Mouse (Mus musculus): ENCODE measurements around the gene Cacnb4.

Gene Cacnb4

DNA sequence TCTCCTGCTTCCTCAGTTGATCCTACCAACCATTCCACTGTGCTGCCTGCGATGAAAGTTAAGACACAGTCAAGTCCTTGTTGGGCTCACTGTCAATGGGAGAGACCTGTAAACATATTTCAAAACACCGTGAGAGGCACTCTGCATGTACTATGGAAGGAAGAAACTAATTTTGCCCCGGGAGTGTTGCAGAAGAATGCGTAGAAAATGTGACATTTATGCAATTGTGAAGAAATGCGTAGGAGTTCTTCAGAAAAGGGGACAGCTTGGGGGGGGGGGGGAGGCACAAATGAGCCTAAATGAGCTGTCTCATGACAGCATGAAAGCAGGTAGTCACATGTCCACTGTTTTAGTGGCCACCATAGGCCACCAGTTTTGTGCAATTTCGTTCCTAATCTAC is 25.1 kb downstream of the Cacnb4 start:
- in situ Hi-C loops (cut with MboI, MseI) = no loop called here

DNA sequence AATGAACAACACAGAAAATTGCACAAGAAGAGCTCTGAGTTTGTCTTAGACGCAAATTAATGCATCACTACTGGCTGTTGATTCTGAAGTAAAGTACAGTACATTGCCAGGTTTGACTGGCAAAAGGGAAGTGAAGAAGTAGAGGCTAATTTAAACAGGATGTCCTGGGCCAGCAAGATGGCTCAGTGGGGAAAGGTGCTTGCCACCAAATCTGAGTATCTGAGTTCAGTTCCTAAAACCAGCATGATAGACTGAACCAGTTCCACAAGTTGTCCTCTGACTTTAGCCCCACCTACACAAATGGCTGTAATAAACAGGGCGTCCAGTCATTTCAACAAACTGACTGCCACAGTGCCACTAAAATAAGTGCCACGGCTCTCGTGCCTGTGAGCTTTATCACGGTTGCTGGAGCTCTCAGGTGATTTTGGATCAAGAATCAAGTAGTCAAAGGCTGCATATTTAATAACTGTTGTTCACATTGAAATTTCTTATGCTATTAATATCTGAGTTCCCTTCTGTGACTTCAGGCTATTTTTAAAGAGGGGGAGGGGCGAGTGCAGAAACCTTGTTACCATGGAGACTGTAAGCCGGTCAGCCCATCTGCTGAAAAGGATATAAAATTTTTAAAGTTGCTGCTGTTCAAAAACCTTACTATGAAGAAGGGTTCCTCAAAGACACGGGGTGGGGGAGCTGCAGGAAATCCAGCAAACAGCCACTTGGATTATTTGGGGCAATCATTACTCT is 29.2 kb downstream of the Cacnb4 start:
- in situ Hi-C loops (cut with MboI, MseI) = no loop called here

DNA sequence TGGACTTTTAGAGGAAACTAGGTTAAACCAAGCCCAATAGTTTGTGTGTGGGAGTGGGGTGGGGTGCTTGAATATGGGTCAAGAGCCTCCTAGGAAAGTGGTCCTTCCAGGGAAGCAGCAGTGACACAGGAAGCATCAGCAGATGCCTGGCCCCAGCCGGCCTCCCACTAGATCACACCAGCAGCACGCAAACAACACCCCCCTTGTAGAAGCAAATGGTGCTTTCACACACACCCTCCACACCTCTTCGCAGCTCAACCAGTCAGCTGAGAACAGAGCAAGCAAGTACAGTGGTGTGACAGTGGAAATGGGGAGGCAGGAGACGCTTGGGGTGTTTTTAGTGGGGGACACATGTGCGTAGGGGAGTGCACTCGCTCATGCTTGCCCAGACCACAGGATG is 33.0 kb downstream of the Cacnb4 start:
- in situ Hi-C loops (cut with MboI, MseI) = no loop called here

DNA sequence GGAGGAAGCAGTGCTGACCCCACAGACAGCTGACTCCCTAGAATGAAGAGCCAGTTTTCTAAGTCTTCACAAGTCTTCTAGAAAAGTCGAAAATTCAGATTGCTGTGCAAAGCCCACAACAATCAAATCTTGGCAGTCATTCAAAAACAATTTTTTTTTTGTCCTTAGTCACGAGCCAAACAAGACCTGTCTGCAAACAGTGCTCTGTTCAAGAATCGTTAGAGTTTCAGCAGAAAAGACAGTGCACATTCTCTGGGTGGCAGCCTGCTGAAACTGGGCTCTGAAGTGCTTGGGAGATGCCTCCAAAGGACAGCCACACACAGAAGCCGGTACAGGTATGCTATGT is 37.1 kb downstream of the Cacnb4 start:
- in situ Hi-C loops (cut with MboI, MseI) = no loop called here

DNA sequence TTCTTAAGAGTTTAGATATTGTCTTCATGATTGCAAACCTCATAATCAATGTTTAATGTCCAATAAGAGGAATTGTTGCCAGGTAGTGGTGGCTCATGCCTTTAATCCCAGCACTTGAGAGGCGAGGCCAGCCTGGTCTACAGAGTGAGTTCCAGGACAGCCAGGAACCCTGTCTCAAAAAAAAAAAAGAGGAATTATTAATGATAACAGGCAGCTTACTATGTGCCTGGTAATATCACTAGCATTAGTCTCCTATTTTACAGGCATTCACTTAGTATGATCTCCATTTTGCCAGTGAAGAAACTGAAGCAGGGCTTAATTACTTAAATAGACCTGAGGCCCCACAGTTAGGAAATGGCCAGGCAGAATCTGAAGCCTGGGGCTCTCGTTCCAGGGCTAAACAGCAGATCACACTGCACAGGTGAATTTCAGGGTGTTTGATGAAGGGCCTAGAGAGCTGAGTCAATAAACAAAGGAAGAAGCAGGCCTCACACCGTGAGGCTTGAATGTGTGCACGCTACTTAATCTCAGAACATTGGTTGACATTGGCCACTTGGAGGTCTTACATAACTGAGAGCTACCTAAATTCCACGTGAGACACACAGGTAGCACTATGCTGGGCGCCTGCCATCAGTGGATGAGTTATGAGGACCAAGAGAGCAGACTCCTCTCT is 37.6 kb downstream of the Cacnb4 start:
- in situ Hi-C loops (cut with MboI, MseI) = no loop called here

DNA sequence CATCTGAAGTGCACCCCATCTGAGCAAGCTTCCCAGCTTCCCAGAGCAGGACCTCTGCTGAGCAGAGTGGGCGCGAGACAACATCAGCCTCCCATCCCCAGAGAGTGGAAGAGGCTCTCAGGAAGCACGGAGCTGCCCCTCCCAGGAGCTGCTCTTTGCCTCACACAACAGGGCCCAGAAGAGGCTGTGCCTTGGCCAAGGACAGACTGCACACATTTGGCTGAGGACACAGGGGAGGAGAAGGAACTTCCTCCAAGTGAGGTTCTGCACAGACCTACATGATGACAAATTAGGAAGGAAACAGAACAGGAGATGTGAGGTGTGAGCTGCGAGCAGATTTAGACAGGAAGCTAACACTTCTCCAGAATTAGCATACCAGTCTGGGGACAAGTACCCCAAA is 38.4 kb downstream of the Cacnb4 start:
- in situ Hi-C loops (cut with MboI, MseI) = no loop called here

DNA sequence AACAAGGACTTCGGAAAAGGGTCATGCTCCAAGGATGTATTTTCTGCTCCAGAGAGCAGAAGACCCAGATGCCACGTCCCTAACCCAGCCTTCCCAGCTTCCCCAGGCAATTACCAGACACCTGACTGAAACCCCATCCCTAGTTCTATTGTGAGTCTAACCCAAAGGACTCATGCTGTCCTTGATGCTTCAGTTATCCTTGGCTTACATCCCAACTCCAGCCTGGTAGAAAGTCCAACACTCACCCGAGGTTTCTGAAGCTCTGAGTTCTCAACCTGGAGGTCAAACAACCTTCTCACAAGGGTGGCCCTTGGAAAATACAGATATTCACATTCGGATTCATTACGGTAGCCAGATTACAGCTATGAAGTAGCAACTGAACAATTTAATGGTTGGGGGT is 40.6 kb downstream of the Cacnb4 start:
- in situ Hi-C loops (cut with MboI, MseI) = no loop called here

DNA sequence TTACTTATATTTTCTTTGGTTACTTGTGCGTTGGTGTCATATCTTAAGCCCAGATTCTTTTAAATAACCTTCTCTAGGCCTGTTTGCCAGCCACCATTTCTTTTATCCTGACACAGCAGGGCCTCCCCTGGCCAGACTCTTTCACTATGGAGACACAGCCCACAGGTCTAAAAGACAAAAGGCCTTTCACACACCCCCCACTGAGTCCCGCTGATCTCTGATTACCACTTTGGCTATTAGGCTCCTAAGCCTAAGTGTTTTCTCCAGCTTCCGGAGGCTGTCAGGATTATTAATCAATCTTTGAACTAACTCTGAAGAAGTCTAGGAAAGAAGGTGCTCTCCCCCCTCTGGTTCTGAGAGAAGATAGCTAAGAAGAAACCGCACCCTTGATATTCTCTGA is 41.3 kb downstream of the Cacnb4 start:
- in situ Hi-C loops (cut with MboI, MseI) = no loop called here

DNA sequence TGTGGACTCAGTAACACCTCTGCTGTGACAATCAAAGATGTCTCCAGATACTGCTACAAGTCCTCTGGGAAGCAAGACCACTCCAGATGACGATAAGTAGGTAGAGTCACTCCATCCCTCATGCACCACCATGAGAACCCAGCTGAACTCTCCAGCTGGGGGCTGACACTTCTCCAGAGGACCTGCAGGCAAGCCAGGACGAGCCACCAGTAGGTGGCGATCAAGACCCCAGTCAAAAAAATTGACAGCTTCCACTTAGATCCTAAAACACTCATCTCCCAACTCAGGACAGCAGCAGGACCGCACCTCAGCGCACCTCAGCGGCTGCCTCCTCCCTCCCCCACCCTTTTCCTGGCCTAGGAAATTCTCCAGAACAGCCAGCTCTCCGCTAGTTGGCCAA is 43.8 kb downstream of the Cacnb4 start:
- in situ Hi-C loops (cut with MboI, MseI) = loop anchor here (5.0 kb wide), 1 partner anchor 64 kb away; no protein-coding TSS in a partner anchor

DNA sequence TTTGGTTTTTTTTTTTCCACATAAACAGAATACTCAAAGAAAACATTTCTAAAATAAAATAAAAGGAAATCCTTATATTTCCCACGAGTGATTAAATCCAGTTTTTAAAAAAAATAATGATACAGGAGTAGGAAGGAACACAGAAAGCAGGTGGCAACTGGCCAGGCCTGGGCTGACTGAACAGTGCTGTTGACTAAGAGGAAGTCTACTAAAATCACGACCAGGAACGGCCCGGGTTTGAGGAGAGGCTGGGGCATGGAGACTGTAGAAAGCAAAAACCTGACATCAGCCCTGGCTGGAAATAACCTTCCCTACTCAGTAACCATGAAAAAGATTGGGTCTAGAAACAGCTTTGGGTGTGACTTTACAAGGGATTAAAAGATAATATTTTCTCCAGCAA is 48.4 kb downstream of the Cacnb4 start:
- in situ Hi-C loops (cut with MboI, MseI) = no loop called here

DNA sequence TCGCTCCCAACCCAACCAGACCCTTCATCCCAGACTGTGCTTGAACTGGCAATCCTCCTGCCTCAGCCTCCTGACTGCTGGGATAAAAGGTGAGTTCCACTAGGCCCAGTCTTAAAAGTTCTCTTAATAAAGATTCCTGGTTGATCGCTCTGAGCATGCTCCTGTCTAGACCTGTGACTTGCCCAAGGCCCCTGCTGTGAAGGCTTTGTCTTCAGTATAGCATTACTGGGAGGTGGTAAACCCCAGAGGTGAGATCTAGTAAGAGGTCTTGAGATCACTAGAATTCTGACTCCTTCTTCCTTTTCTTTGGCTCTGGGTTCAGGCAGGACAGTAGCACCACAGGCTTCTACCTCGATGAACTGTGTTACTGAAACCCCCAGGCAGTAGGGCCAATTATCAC is 50.4 kb downstream of the Cacnb4 start:
- in situ Hi-C loops (cut with MboI, MseI) = no loop called here

DNA sequence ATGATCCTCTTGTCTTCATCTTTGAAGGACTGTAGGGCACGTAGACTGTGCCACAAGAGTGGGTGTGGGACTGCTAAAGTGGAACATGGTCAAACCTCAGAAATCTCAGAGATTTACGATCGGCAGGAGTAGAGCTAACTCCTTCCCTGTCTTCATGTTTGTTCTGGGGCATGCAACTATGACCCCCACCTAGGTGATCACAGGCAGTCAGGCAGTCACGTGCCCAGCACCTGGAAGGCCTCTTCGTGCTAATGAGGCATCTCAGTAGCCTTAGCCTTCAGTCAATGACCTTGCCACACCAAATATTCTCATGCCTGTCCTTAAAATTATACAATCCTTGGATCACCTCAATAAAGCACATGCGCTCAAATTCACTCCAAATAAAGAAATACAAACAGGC is 50.9 kb downstream of the Cacnb4 start:
- in situ Hi-C loops (cut with MboI, MseI) = no loop called here

DNA sequence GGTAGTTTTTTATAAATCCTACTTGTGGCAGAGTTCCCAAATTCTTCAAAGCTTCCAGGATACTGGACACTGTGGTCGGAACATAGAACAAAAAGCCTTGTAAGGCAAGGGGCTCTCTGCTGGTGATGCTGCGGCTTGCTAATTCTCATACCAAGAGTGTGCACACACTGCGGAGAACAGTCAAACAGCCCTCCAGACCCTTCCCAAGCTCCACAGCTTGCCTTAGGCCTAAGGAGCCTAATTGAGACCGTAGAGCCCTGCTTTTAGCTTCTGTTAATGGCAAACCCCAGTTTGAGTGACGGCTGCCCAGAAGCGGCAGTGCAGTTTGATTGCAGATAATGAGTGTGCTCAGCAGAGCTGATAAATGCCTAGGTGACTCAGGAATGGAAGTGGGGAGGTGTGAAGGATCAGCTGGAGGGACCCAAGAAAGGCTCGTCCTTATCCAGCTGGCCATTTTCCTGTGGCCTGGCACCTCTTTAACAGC is 52.7 kb downstream of the Cacnb4 start:
- in situ Hi-C loops (cut with MboI, MseI) = no loop called here

DNA sequence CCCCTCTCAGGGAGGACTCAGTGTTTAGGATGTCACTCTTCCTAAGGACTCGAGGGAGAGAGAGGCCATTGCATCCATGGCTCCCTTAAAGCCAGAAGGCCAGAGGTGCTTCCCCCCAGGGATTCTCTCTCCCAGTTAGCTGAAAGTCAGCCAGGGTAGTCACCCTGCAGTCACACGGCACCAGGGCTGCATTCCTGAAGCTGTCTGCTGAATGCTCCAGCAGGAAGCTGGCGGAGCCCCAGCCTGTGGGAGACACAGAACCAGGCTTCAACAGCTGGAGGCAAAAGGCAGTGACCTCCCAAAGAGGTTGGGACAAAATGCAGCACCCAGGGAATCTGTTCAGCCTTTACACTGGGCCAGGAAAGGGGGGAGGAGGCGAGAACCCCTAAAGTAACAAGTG is 53.2 kb downstream of the Cacnb4 start:
- in situ Hi-C loops (cut with MboI, MseI) = no loop called here

DNA sequence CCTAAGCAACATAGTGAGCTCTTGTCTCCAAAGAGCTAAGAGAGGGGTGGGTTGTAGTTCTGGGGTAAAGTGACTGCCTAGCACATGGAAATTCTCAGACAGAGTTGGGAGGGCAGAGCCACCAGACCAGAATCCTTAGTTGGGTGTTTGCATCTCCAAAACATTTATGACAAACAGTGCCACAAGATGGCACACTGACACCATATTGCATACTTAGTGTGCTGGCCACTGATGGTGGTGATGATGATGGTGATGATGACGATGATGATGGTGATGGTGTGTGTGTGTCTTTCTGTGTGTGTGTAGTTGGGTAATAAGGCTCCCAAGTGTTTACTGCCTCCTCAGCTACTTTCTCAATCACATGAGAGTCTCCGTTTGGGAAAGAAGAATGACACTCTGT is 54.0 kb downstream of the Cacnb4 start:
- in situ Hi-C loops (cut with MboI, MseI) = no loop called here

DNA sequence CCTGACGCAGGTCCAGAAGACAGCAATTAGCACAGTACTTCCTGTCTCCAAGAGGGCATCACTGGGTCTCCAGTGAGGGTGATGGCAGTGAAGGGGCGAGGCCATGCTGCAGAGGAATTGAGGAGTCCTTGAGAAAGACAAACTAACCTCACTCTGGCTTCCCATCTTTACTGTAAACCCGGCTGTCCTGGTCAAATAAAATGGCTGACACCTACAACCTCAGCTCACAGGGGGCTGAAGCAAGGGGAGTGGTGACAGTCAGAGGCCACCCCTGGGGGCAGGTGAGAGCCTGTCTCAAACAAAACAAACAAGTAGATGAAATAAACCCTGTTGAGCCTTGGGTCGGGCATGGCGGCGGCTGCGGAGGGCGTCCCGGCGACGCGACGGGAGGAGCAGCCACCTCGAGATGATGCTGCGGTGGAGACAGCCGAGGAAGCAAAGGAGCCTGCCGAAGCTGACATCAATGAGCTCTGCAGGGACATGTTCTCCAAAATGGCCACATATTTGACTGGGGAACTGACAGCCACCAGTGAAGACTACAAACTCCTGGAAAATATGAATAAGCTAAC is 57.1 kb downstream of the Cacnb4 start:
- in situ Hi-C loops (cut with MboI, MseI) = no loop called here

DNA sequence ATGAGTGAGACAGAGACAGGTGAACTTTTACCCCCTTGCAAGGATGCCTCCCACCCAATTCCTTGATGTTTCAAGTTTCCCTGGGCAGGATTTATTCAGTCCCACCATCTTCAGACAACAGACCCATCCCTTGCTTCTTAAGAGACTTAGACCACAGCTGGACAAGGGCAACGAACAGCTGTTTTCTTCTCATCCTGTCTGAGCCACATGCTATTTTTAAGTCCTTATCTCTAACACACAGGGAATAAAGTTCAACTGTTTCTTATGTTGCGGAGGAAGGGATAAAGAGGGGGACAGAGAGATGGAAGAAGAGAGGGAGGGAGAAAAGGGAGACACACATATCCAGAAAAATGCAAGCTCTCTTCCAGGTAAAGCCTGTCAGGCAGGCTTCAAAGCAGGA is 57.8 kb downstream of the Cacnb4 start:
- in situ Hi-C loops (cut with MboI, MseI) = no loop called here

DNA sequence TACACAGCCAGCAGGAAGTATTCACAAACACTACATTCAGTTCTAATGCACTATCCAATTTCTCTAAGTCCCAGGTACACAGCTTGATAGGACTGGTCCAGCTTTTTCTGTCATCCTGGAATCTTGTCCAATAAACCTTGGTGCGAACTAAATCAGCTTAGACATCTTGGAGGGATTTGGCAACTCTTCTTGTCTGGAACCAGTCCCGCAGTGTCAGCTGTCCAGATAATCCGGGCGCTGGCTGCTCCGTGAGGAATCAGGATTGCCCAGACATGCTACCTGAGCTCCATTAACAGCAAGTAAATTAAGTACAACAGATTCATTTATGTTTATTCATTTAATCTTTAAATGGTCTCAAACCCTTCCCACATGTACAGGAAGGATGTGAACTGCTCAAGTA is 61.2 kb downstream of the Cacnb4 start:
- in situ Hi-C loops (cut with MboI, MseI) = no loop called here

DNA sequence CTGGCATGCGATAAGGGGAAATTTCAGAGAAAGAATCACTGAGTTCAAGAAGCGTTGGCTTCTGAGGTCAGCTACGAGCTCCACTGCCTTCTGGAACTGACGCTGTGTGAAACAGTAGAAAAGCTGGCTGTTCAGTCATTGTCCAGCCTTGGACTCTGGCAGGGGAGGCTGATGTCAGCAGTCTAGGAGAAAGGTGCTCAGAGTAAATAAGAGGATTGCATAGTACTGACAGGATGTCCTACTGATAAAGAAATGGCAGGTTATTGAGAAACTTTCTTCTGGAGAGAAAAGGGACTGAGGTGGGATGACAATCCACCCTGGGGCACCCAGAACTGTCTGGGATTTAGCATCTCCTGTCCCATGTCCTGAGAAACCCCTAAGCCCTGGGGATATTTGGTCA is 62.7 kb downstream of the Cacnb4 start:
- in situ Hi-C loops (cut with MboI, MseI) = no loop called here

DNA sequence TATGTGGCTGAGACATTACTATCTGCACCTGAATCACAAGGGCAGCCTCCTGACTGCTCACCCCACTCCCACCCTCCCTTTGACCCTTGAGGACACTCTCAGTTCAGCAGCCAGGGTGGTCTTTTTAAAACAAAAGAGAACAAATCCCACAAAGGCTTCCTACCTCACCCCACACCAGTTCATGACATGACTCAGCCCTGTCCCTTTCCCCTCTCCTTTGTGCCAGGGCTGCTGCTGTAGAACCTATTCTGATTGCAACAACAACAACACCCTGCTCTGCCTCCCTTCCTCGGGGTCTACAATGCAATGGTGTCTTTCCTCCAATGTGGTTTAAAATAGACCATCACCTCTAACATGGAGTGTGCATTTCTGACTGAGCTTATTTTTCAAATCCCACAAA is 67.1 kb downstream of the Cacnb4 start:
- in situ Hi-C loops (cut with MboI, MseI) = loop anchor here (10.0 kb wide), 1 partner anchor 195 kb away; no protein-coding TSS in a partner anchor

DNA sequence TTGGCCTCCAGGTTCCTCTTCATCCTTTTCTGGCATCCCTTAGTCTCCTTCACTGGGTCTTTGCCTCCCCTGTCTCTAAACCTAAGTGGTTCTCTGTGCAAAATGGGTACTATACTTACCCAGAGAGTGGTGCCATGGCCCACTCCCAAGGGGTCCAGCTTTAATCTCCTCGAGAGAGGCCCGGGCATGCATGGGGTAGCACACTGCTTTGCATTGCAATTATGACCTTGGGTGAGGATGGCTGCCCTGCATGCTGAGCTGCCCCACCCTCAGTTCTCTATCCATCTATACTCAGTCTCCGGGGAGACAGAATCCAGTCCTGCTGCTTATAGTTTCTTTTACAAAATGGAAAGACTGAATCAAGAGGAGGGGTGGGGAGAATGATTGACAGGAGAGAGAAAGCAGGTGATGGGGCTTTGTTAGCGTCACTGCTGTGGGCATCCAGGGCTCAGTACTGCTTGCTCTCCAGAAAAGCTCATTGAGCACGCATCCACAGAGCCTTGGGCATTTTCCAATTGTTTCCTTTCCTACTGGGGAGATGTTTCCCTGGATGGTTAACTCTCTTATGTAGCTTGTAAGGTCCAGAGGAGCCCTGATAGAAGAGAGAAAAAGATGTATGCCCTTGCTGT is 68.7 kb downstream of the Cacnb4 start:
- in situ Hi-C loops (cut with MboI, MseI) = loop anchor here (10.0 kb wide), 1 partner anchor 193 kb away; no protein-coding TSS in a partner anchor

DNA sequence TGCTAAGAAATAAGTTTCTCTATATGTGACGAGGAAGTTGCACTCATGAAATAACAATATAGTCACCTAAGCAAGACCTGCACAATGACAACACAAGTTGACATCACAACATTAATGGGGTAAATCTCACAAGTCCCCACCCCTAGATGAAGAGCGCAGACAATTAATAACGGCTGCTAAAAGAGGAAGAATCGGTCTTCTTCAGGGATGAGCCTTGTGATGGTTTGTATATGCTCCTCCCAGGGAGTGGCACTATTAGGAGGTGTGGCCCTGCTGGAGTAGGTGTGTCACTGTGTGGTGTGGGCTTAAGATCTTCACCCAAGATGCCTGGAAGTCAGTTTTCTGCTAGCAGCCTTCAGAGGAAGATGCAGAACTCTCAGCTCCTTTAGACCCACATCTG is 70.3 kb downstream of the Cacnb4 start:
- in situ Hi-C loops (cut with MboI, MseI) = loop anchor here (10.0 kb wide), 1 partner anchor 192 kb away; no protein-coding TSS in a partner anchor
